Mouse (Mus musculus): ENCODE data around the gene Gm1604a. TPM values are rescaled to one million over a fixed set of nuclear protein-coding genes. Genes with fewer than 3 reads are reported as not detected.
"Not testable (repeated sequence)": the region's sequence is repeated elsewhere in the genome, so short reads cannot be mapped to it uniquely, and the experiment has no call there.

The Gm1604a gene
- polyA plus RNA-seq, 1 experiment from 2014 or later, result 0.20 TPM

- 42% methylated on average over 9 of the region's 10 CpGs for WGBS (ENCODE audit: insufficient replicate concordance)
- ATAC-seq (ENCODE audit: insufficient read depth); H3K9ac ChIP-seq: not testable (repeated sequence)
Observed at GRCm38 (mm10) chr17:7126475-7126874, 101.1 kb downstream of the Gm1604a start.

GRCm38 (mm10) chr17:7134002-7134401 lies 108.6 kb downstream of the Gm1604a start:
- H3K9ac ChIP-seq; H3K27me3 ChIP-seq; H3K27ac ChIP-seq (replicated peaks); H3K36me3 ChIP-seq (replicated peaks); H3K4me2 ChIP-seq; H3K4me1 ChIP-seq (replicated peaks); H3K9me3 ChIP-seq (replicated peaks); H3K4me3 ChIP-seq (replicated peaks); ATAC-seq (ENCODE audit: insufficient read depth): not testable (repeated sequence)
- no CpG with 5 or more reads among the region's 7 CpGs for WGBS (ENCODE audit: insufficient replicate concordance)

More at GRCm38 (mm10) chr17:7126475-7126874, 101.1 kb downstream of the Gm1604a start:
- not testable (repeated sequence) for H3K4me1 ChIP-seq (replicated peaks); H3K4me3 ChIP-seq (replicated peaks); H3K36me3 ChIP-seq (replicated peaks); H3K9me3 ChIP-seq (replicated peaks); H3K4me2 ChIP-seq; H3K27ac ChIP-seq (replicated peaks); H3K27me3 ChIP-seq

- H3K4me1 ChIP-seq (replicated peaks); H3K4me2 ChIP-seq; H3K9me3 ChIP-seq (replicated peaks); H3K27ac ChIP-seq (replicated peaks); H3K27me3 ChIP-seq; H3K4me3 ChIP-seq (replicated peaks); H3K9ac ChIP-seq; ATAC-seq (ENCODE audit: insufficient read depth); H3K36me3 ChIP-seq (replicated peaks): not testable (repeated sequence)
- WGBS (ENCODE audit: insufficient replicate concordance), result 71% methylated on average over 7 of the region's 8 CpGs
Observed at GRCm38 (mm10) chr17:7135277-7135676, 109.9 kb downstream of the Gm1604a start.

Other genes starting within 250 kb of the Gm1604a start
- 48.3 and 49.4 TPM in 2 replicates for gene Ezr, start 242.8 kb upstream of the Gm1604a start, polyA plus RNA-seq (2015; fragmentation: Nextera tagmentation; extraction: Ambion mirVana)
- gene Rsph3b, start 76.9 kb upstream of the Gm1604a start, polyA plus RNA-seq (2015; fragmentation: Nextera tagmentation; extraction: Ambion mirVana), result 11.6 and 13.4 TPM in 2 replicates
- gene Tagap1, start 64.4 kb upstream of the Gm1604a start, polyA plus RNA-seq (2015; fragmentation: Nextera tagmentation; extraction: Ambion mirVana), result 13.1 and 13.5 TPM in 2 replicates
- gene Rnaset2b, start 54.9 kb upstream of the Gm1604a start, polyA plus RNA-seq (2015; fragmentation: Nextera tagmentation; extraction: Ambion mirVana), result 131 and 133 TPM in 2 replicates
- 0.07 TPM in 1 of 2 replicates, not detected in the other for gene Gm49721, start 46.7 kb upstream of the Gm1604a start, polyA plus RNA-seq (2015; fragmentation: Nextera tagmentation; extraction: Ambion mirVana)
- 1.1 and 1.3 TPM in 2 replicates for gene Rps6ka2, start 144.5 kb downstream of the Gm1604a start, polyA plus RNA-seq (2015; fragmentation: Nextera tagmentation; extraction: Ambion mirVana)